Mouse (Mus musculus) retina, postnatal 7 days (tissue): ENCODE data around the gene Tchh.
A peak's percentile ranks its signal among the peaks of the same experiment; 100 is the strongest.
"Not testable (repeated sequence)": the region's sequence is repeated elsewhere in the genome, so short reads cannot be mapped to it uniquely, and the experiment has no call there.

Source experiments
- DNase-seq: peaks from one replicate; pipeline ENCODE4 v3.0.0-alpha.2; 2012; ENCODE audit warnings: low read depth, low spot score

Tchh gene

GRCm38 (mm10) chr3:93493992-93494391, 51.9 kb downstream of the Tchh start:
- DNase-seq, result peak; percentile 67

DNA sequence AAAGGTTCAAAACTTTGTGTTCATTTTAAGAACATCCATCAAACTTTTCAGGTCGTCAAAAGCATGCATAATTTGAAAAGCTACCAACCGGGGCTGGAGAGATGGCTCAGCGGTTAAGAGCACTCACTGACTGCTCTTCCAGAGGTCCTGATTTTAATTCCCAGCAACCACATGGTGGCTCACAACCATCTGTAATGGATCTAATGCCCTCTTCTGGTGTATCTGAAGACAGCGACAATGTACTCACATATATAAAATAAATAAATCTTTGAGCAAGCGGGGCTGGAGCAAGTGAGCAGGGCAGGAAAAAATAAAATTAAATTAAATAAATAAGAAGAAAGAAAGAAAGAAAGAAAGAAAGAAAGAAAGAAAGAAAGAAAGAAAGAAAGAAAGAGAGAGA, 52.6 kb downstream of the Tchh start:
- not testable (repeated sequence) for DNase-seq

DNA sequence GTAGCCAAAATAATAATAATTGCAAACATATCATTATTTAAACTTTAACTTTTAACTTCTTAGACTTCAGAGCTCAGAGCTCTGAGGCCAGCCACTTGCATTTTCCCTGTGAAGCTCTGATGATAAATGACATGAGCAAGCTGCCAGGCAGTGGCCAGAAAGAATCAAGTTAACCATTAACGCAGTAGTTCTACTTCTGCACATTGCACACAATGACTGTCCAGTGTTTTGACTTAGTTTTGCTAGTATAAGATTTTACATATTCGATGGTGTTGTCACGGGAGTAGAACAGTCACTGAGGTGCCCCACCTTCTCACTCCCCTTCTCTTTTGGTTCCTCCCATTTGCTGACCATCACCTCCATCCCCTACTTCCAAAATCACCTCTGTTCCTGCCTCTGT, 55.0 kb downstream of the Tchh start:
- DNase-seq, result no peak
